Mouse (Mus musculus) cerebellum, adult 11-12 months (tissue): Measurements from ENCODE around the gene Xdh.

Experiments
- DNase-seq: peaks from one replicate; pipeline ENCODE4 v3.0.0; 2022

Xdh gene

GRCm38 (mm10) chr17:73950062-73950735, at the start of gene Xdh:
Gene Xdh (minus strand): TSS chr17:73950196.
- no peak for DNase-seq

DNA sequence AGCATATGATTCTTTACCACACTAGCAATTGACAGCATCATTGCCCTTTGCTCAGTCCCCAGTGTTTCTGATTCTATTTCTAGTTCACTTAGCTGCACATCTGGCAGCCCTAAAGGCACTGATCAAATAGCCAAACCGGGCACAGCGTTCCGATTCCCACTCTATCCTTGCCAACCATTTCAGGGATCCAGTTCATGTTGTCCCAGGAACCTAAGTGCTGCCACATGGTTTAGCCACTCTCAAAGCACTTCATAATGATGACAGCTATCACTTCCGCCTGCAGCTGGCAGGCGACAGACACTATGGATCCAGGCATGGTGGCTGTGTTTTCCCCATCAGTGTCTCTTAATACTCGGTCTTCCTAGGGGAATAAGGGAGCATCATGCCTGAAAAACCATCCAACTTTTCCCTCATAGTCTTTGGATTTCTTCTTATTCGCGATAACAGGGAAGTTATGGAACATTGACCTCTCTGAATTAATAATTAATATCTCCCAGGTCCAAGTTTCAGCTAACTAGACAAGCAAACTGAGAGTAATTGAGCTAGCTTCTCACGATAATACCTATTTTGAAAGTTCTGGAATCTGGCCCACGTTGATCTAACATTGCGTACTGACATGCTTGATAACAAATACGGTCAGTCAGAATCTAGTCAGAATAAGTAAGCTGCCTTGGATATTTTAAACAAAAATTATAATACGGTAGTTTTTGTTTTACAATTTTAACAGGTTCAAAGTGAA, 46.1 kb upstream of the Xdh start:
- DNase-seq = no peak

GRCm38 (mm10) chr17:73991264-73991663, 41.3 kb upstream of the Xdh start:
- no peak for DNase-seq

DNA sequence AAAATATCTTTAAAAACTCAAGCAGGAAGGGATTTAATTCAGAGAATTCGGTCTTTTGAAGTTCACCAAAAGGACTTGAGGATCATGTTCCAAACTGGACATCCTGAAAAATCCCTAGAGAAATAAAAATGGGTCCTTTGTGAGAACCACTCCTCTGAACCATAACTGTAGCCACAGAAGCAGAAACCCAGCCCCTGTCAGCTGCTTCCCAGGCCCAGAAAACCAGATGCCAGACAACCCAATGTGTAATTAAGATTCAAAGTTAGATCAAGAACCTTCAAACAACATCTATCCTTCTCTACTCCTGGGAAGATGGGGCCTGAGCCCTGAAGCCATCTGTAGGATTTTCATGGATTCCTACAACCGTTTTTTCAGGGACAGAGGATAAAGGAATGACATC, 36.6 kb upstream of the Xdh start:
- DNase-seq = no peak

GRCm38 (mm10) chr17:73985936-73986335, 35.9 kb upstream of the Xdh start:
- no peak for DNase-seq

GRCm38 (mm10) chr17:73984508-73984907, 34.5 kb upstream of the Xdh start:
- DNase-seq = no peak

GRCm38 (mm10) chr17:73982871-73983270, 32.9 kb upstream of the Xdh start:
- no peak for DNase-seq

GRCm38 (mm10) chr17:73976066-73976465, 26.1 kb upstream of the Xdh start:
- no peak for DNase-seq

GRCm38 (mm10) chr17:73972648-73973047, 22.7 kb upstream of the Xdh start:
- DNase-seq = no peak

DNA sequence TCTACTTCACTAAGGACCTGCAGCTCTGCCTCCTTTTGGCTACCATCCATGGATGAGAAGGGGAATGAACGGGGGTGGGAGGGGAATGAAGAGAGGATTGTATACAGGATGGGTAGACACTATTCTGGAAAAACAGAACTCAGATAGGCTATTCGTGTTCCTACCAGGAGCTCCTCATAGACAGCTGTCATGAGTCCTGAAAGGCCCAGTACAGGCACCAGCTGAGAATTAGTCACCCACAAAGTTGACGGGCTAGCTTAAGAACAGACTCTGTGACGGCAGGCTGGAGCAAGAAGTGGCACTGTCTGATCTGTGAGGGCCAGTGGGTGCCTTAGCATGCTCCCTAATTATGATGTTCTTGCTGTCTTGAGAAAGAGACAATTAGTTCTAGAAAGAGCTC, 21.3 kb upstream of the Xdh start:
- no peak for DNase-seq

DNA sequence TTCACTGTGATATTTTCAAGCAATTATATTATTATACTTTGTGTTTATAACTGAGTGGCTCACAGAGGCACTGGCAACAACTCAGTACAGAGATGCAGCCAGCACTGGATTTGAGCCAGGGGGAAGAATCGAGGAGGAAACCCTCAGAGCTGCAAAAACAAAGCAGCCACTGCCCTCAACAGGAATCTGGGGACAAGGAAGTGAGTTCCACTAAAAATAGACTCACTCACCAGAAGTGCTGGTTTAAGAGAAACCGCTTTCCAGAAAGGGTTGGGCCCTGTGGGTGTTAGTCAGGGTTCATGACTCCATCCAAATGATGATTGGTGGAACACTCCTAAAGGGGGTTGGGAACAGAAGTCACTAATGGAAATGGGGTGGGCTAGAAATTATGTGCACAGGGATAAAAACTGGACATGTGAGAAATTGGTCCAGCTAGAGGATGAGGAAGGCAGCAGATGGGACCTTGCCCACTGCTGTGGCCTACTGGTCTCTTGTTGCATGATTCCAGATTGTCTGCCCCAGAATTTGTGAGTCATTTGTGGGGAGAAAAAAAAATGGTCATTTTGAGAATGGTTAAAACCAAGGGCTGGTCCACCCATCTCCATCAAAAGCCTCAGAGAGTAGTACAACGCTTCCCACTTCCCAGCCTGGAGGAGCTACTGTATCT, 20.5 kb upstream of the Xdh start:
- no peak for DNase-seq

DNA sequence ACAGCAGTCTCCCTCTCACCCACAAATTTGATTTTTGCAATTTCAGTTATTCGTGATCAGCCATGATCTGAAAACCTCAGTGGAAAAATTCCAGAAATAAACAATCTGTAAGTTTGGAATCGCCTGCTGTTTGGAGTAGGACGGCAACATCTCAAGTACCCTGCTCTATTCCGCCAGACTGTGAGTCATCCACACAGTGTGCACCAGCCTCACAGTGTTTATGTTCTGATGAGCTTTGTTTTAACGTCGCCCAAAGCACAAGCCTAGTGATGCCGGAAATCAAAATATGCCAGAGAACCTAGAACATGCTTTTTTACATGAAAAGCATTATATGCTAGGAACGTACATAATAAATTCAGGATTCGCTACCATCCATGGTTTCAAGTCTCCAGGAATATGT, 14.9 kb upstream of the Xdh start:
- DNase-seq = no peak

DNA sequence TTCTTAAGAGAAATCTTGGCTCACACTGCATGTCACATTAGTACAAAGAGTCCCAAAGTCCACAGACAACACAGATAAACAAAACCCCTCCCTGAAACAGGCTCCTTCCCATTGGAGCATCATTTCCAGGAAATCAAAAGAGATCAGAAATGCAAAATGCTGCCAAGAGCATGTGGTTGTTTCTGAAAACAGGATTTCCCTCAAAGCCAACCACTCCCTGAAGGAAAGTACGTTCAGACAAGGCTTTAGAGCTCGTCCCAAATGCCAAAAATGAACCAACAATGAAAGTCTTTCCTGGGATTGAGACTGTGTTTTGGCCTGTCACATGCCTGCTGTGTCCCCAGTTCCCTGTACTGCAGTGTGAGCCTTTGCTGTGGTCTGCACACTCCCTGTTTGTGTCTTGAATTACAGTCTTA, 12.6 kb upstream of the Xdh start:
- DNase-seq = no peak

GRCm38 (mm10) chr17:73961801-73962403, 11.9 kb upstream of the Xdh start:
- DNase-seq = no peak

DNA sequence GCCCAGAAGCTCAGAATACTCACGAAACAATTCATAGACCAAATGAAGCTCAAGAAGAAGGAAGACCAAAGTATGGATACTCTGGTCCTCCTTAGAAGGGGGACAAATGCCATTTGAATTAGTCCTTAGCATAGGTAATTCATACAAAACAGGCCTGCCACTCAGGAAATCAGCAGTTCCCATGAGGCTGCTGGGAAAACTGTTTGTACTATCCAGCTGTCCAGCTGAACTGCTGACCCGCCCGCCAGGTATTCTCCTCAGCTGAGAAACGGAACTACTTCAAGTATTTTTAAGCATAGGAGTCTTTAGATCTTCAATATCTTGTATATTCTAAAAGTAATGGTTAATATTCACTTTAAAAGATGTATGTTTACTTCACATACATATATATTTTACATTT, 10.7 kb upstream of the Xdh start:
- no peak for DNase-seq

- no peak for DNase-seq
These were observed 2.1 kb upstream of the Xdh start for GRCm38 (mm10) chr17:73952103-73952521.

DNA sequence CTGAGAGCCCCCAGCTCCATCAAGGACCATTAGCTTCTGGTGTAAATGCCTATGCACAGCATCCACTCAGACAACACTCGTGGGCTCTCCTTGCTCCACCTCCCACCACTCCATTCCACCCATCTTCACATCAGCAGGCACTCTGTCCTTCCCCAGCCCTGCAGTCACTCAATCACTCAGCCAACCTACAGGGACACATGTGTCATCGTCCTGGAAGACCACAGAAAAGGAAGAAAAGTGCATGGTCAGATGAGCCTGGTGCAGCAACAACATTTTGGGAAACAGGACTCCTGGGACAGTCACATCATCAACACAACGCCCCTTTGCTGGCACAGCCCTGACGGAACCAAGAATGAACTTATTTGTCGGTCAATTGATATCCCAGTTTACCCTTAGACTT, 974 bp upstream of the Xdh start:
- no peak for DNase-seq

GRCm38 (mm10) chr17:73949498-73949897, 498 bp downstream of the Xdh start:
- no peak for DNase-seq

DNA sequence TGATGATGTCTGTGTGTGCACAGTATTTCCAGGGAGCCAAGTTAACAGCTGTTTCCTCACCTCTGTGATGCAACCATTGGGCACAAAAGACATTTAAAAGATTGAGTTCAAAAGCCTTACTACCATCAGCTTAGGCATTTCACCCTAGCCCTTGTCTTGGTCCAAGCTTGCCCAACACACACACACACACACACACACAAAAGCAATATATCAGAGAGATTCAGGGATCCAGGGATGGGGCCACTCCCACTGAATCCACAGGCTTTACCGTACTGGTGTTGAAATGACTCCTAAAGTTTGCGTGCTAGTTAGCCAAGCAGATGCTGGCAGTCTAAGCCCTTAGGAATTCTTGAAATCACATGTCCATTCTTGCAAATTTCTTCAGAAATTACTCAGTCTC, 1.2 kb downstream of the Xdh start:
- DNase-seq = no peak

- DNase-seq = no peak
These were observed 2.0 kb downstream of the Xdh start for GRCm38 (mm10) chr17:73948039-73948438.

DNA sequence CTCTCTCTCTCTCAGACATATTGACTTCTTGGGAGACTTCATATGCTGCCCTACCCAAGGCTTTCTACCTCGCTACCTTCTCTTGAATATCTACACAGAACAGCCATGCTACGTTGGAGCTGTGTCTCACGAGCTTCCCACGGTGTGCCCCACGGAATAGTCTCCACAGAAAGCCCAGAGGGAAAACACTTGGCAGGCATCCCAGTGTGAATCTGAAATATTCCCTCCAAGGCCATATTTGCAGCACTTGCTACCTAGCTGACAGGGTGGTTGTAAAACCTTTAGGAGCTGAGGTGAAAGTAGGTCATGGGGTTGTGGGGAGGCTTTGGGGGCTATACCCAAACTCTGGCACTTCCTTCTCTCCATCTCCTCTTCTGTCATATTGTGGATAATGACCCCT, 3.1 kb downstream of the Xdh start:
- DNase-seq = no peak

- DNase-seq = no peak
These were observed 5.3 kb downstream of the Xdh start for GRCm38 (mm10) chr17:73944661-73945060.

DNA sequence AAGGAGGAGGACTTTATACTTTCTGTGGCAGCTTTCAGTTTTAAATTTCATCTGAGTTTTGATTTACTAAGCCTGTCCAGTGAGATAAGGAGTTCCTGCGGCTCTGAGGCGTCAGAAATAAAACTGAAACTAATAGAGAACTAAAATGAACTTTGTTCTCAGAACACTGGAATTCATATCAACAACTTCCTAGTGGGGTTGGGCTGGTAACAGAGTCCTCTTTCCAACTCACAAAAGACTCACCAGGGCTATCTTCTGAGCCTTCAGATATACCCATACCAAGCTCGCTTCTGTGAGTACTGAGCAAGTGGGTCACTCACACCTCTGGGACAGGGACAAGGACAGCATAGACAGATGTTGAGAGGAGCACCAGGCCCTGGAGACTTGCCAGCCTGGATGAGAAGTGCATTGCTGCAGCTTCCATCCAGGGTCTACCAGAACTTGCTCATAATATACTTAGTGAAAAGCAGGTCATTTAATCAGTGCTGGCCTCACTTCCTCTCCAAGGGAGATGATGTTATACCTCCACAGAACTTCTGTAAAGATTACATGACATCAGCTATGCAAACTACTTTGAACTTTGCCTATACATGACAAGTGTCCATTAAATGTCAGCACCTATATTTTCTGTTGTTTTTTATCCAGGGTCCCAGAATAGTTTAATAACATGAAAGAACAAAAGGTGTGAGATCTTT, 7.6 kb downstream of the Xdh start:
- DNase-seq = no peak
